Mouse (Mus musculus) kidney, embryonic 16.5 days (tissue): ENCODE data around the gene Kifc1. TPM values are rescaled to one million over a fixed set of nuclear protein-coding genes. Genes with fewer than 3 reads are reported as not detected.
"Not testable (repeated sequence)": the region's sequence is repeated elsewhere in the genome, so short reads cannot be mapped to it uniquely, and the experiment has no call there.

Source experiments
- ATAC-seq: fragments of 200-750 bp; cut with Nextera tagmentation; 2 replicates; pipeline ENCODE4 v1.8.0; 2017; ENCODE audit warnings: moderate TSS enrichment; ENCODE audit not compliant: low FRiP score, low TSS enrichment
- H3K27ac ChIP-seq: fragments of 300-500 bp; sonication (generic); 2 replicates; pipeline ENCODE4 v1.5.1; 2014; ENCODE audit warnings: low read length
- H3K27me3 ChIP-seq: fragments of 300-500 bp; sonication (generic); 2 replicates; pipeline ENCODE4 v1.6.1; 2014; ENCODE audit warnings: low read length, control low read depth, mixed read lengths; ENCODE audit not compliant: insufficient read depth
- H3K36me3 ChIP-seq: fragments of 300-500 bp; sonication (generic); 2 replicates; pipeline ENCODE4 v1.6.1; 2014; ENCODE audit warnings: low read length, control low read depth, mixed read lengths; ENCODE audit not compliant: insufficient read depth
- H3K4me1 ChIP-seq: fragments of 300-500 bp; sonication (generic); 2 replicates; pipeline ENCODE4 v1.6.1; 2014; ENCODE audit warnings: low read length, control low read depth, mixed read lengths; ENCODE audit not compliant: insufficient read depth
- H3K4me2 ChIP-seq: fragments of 300-500 bp; sonication (generic); replicated peaks from 2 replicates; pipeline ENCODE4 v1.6.1; 2014; ENCODE audit warnings: low read depth, low read length
- H3K4me3 ChIP-seq: fragments of 300-500 bp; sonication (generic); 2 replicates; pipeline ENCODE4 v1.5.1; 2014; ENCODE audit warnings: mild to moderate bottlenecking, low read length
- H3K9ac ChIP-seq: fragments of 300-500 bp; sonication (generic); replicated peaks from 2 replicates; pipeline ENCODE4 v1.6.1; 2014; ENCODE audit warnings: low read length
- H3K9me3 ChIP-seq: fragments of 300-500 bp; sonication (generic); 2 replicates; pipeline ENCODE4 v1.6.1; 2016; ENCODE audit warnings: low read length, control low read depth
- WGBS: fragments of 180-500 bp; shearing (Covaris S2); extraction: QIAGEN DNeasy Blood & Tissue Kit; methylation state at CpG from one replicate; pipeline ENCODE4 v1.1.7; 2014; 5-methylcytosine and 5-hydroxymethylcytosine counted together
- polyA plus RNA-seq: library from polyadenylated mRNA; unstranded; fragments of >200 nt; fragmentation: Nextera tagmentation; extraction: Ambion mirVana; gene quantifications from 2 replicates; pipeline ENCODE4 v1.2.1, GENCODE M21; 2015

The Kifc1 gene
- polyA plus RNA-seq, 1 experiment from 2014 or later = 10.5 TPM

- Histone ChIP-seq H3K36me3 (peaks cover 43% of the 10 kb centered on the region), H3K9ac (no peak overlapping the region), H3K27ac (no peak overlapping the region), H3K27me3 (no peaks in the 10 kb centered on the region), H3K4me2 (no peak overlapping the region), H3K9me3 (no peaks in the 10 kb centered on the region), H3K4me3 (no peak overlapping the region), H3K4me1 (peaks cover 45% of the 10 kb centered on the region)
- 90% methylated on average over 10 of the region's 10 CpGs for WGBS
- ATAC-seq = no peak
Measured at GRCm38 (mm10) chr17:33913264-33913663, 22.8 kb upstream of the Kifc1 start.

- no peak for ATAC-seq
- no peaks in the 10 kb centered on the region for H3K9me3 ChIP-seq
- H3K4me1 ChIP-seq = peaks cover 47% of the 10 kb centered on the region
- H3K27me3 ChIP-seq = no peaks in the 10 kb centered on the region
- H3K4me3 ChIP-seq = peak overlapping the region; percentile 13; the same call in 1 of the 2 replicates
- H3K4me2 ChIP-seq = peak overlapping the region; percentile 77; the same call in 1 of the 2 replicates
- no peak overlapping the region for H3K27ac ChIP-seq
- H3K9ac ChIP-seq = no peak overlapping the region
- peaks cover 35% of the 10 kb centered on the region for H3K36me3 ChIP-seq
- WGBS = 58% methylated on average over 28 of the region's 28 CpGs
Measured at GRCm38 (mm10) chr17:33911813-33912414, 21.5 kb upstream of the Kifc1 start.

- Histone ChIP-seq H3K4me1 (peaks cover 43% of the 10 kb centered on the region), H3K4me3 (peak overlapping the region; percentile 13; the same call in 1 of the 2 replicates), H3K4me2 (peak overlapping the region; percentile 77; the same call in 1 of the 2 replicates), H3K27ac (0 out of 2 replicates have a peak overlapping the region, but pooled peaks have one; percentile 37), H3K9me3 (no peaks in the 10 kb centered on the region), H3K27me3 (no peaks in the 10 kb centered on the region), H3K36me3 (peaks cover 35% of the 10 kb centered on the region), H3K9ac (no peak overlapping the region; the same call in 1 of the 2 replicates)
- ATAC-seq = no peak
- 57% methylated on average over 31 of the region's 31 CpGs for WGBS
Measured at GRCm38 (mm10) chr17:33911052-33911812, 20.8 kb upstream of the Kifc1 start.

- Histone ChIP-seq H3K9me3 (no peaks in the 10 kb centered on the region), H3K4me2 (peak overlapping the region; percentile 77), H3K4me3 (peak overlapping the region; percentile 93), H3K36me3 (peaks cover 35% of the 10 kb centered on the region), H3K27ac (peak overlapping the region; percentile 92), H3K27me3 (no peaks in the 10 kb centered on the region), H3K9ac (peak overlapping the region; percentile 92), H3K4me1 (peaks cover 42% of the 10 kb centered on the region)
- ATAC-seq = no peak
- 51% methylated on average over 11 of the region's 11 CpGs for WGBS
Measured at GRCm38 (mm10) chr17:33910346-33911051, 20.0 kb upstream of the Kifc1 start.

- Histone ChIP-seq H3K27ac (peak overlapping the region; percentile 92), H3K36me3 (peaks cover 34% of the 10 kb centered on the region), H3K4me3 (peak overlapping the region; percentile 93), H3K9ac (peak overlapping the region; percentile 92), H3K4me1 (peaks cover 36% of the 10 kb centered on the region), H3K4me2 (peak overlapping the region; percentile 77), H3K9me3 (no peaks in the 10 kb centered on the region), H3K27me3 (no peaks in the 10 kb centered on the region)
- WGBS = 0% methylated on average over 14 of the region's 14 CpGs
- peak; percentile 2 for ATAC-seq
Measured at GRCm38 (mm10) chr17:33909869-33910250, 19.4 kb upstream of the Kifc1 start.

GRCm38 (mm10) chr17:33909077-33909868, 18.8 kb upstream of the Kifc1 start, which contains the start of gene Daxx:
TSS of gene Daxx (plus strand) at chr17:33909414.
- Histone ChIP-seq H3K27ac (peak within 1 kb of the TSS; percentile 92), H3K9ac (peak within 1 kb of the TSS; percentile 92), H3K4me1 (peaks cover 30% of the 10 kb centered on the region), H3K4me2 (peak within 1 kb of the TSS; percentile 87), H3K36me3 (peaks cover 28% of the 10 kb centered on the region), H3K27me3 (no peaks in the 10 kb centered on the region), H3K4me3 (peak within 1 kb of the TSS; percentile 93), H3K9me3 (no peaks in the 10 kb centered on the region)
- under 1% methylated on average over 68 of the region's 68 CpGs for WGBS
- ATAC-seq = peak; percentile 96

- ATAC-seq = peak; percentile 40
- H3K4me1 ChIP-seq = peaks cover 30% of the 10 kb centered on the region
- peak overlapping the region; percentile 77 for H3K9ac ChIP-seq
- peak overlapping the region; percentile 90 for H3K27ac ChIP-seq
- peak overlapping the region; percentile 93 for H3K4me3 ChIP-seq
- WGBS = under 1% methylated on average over 44 of the region's 44 CpGs
- peaks cover 20% of the 10 kb centered on the region for H3K36me3 ChIP-seq
- no peaks in the 10 kb centered on the region for H3K9me3 ChIP-seq
- H3K27me3 ChIP-seq = no peaks in the 10 kb centered on the region
- peak overlapping the region; percentile 87 for H3K4me2 ChIP-seq
Measured at GRCm38 (mm10) chr17:33908331-33909076, 18.0 kb upstream of the Kifc1 start.

- not testable (repeated sequence) for H3K4me2 ChIP-seq, H3K36me3 ChIP-seq, H3K9me3 ChIP-seq, H3K4me1 ChIP-seq, H3K27me3 ChIP-seq, ATAC-seq, H3K4me3 ChIP-seq, H3K27ac ChIP-seq, H3K9ac ChIP-seq
- WGBS = 49% methylated on average over 3 of the region's 4 CpGs
Measured at GRCm38 (mm10) chr17:33904835-33905234, 14.4 kb upstream of the Kifc1 start, which contains the start of gene Platr17. TSS of gene Platr17 (plus strand) at chr17:33905135.
